ENCODE assay signal across 9 mouse cellular contexts in genomic region chr11:118792163-118792915, GRCm38 (mm10).
A peak's percentile ranks its signal among the peaks of the same experiment; 100 is the strongest.
DNase-seq lines count a peak whose midpoint lies in the region; ATAC-seq and TF ChIP-seq lines count a peak whose summit lies in the region.
"Had no signal": no experiment of that assay in that cellular context is flagged by ENCODE, and none has a peak within 500 bp of the region (broad histone marks: within the 10 kb centered on the region; RNA-seq: fewer than 3 reads in every experiment).

No protein-coding gene starts in this region.

- ATAC-seq in midbrain, embryonic 16.5 days = no peak
- no peak for ATAC-seq in heart, embryonic 11.5 days (replicated peaks; ENCODE audit: insufficient number of reproducible peaks, low FRiP score, low TSS enrichment)

- no peak overlapping the region for H3K4me2 ChIP-seq in midbrain, embryonic 16.5 days (ENCODE audit: low read length)
- no peak overlapping the region for H3K4me2 ChIP-seq in heart, embryonic 11.5 days

- H3K27me3 ChIP-seq in forebrain, embryonic 10.5 days (ENCODE audit: poor library complexity, severe bottlenecking) = no peaks in the 10 kb centered on the region
- H3K27me3 ChIP-seq in midbrain, embryonic 16.5 days (ENCODE audit: control insufficient read depth, insufficient read depth, low read depth, low read length) = no peaks in the 10 kb centered on the region
- H3K27me3 ChIP-seq in heart, embryonic 11.5 days (ENCODE audit: control insufficient read depth, insufficient read depth, low read length) = peaks cover 2% of the 10 kb centered on the region; the same call in 1 of the 2 replicates

- H3K4me1 ChIP-seq in forebrain, embryonic 10.5 days = peaks cover 34% of the 10 kb centered on the region
- H3K4me1 ChIP-seq in midbrain, embryonic 16.5 days (ENCODE audit: control insufficient read depth, insufficient read depth, low read length) = peaks cover 50% of the 10 kb centered on the region
- 0 out of 2 replicates have a peak, but pooled peaks cover 5% of the 10 kb centered on the region for H3K4me1 ChIP-seq in heart, embryonic 11.5 days (ENCODE audit: control insufficient read depth, insufficient read depth, low read length)

- no peaks in the 10 kb centered on the region for H3K36me3 ChIP-seq in forebrain, embryonic 10.5 days (replicated peaks)
- H3K36me3 ChIP-seq in midbrain, embryonic 16.5 days (ENCODE audit: control insufficient read depth, insufficient read depth, low read length) = no peaks in the 10 kb centered on the region
- no peaks in the 10 kb centered on the region for H3K36me3 ChIP-seq in heart, embryonic 11.5 days (ENCODE audit: control insufficient read depth, insufficient read depth, low read length)

- peak; percentile 53 for DNase-seq in brain, embryonic 14.5 days (ENCODE audit: low read depth)
- DNase-seq in forebrain, embryonic 10.5 days (ENCODE audit: extremely low spot score, low spot score) = no peak
- DNase-seq in layer of hippocampus, adult 18-20 months (ENCODE audit: low spot score in 2 of 2) = peak; percentile 82 to 88
- DNase-seq in embryo, embryonic 11 days = no peak
- no peak for DNase-seq in lung, postnatal 10 days
- DNase-seq: kidney, postnatal 14 days; spleen, adult 18-20 months had no signal

- H3K27ac ChIP-seq in forebrain, embryonic 10.5 days = peak overlapping the region; percentile 80
- peak overlapping the region; percentile 95 for H3K27ac ChIP-seq in midbrain, embryonic 16.5 days (ENCODE audit: low read length)
- H3K27ac ChIP-seq in heart, embryonic 11.5 days (ENCODE audit: low read depth, low read length) = no peak overlapping the region

- no peak for TF ChIP-seq POLR2A in brain, embryonic 14.5 days (IDR thresholded peaks at IDR 0.05; ENCODE audit: borderline replicate concordance, extremely low read depth, insufficient read depth, insufficient read length, poor library complexity, severe bottlenecking)

- no peak for TF ChIP-seq CTCF in brain, embryonic 14.5 days (IDR thresholded peaks at IDR 0.05; ENCODE audit: borderline replicate concordance, extremely low read depth, insufficient read depth, insufficient read length)

- H3K4me3 ChIP-seq in forebrain, embryonic 10.5 days = no peak overlapping the region
- no peak overlapping the region for H3K4me3 ChIP-seq in midbrain, embryonic 16.5 days (ENCODE audit: low read depth, low read length)
- H3K4me3 ChIP-seq in heart, embryonic 11.5 days (ENCODE audit: low read depth, low read length) = no peak overlapping the region

- H3K9me3 ChIP-seq in forebrain, embryonic 10.5 days = peaks cover 5% of the 10 kb centered on the region; the same call in 1 of the 2 replicates
- peaks cover 5% of the 10 kb centered on the region for H3K9me3 ChIP-seq in midbrain, embryonic 16.5 days (replicated peaks; ENCODE audit: control insufficient read depth, low read length, poor library complexity, severe bottlenecking)
- no peaks in the 10 kb centered on the region for H3K9me3 ChIP-seq in heart, embryonic 11.5 days (replicated peaks; ENCODE audit: control insufficient read depth, low read length)

- peak overlapping the region; percentile 60 for H3K9ac ChIP-seq in midbrain, embryonic 16.5 days (ENCODE audit: low read depth, low read length)
- H3K9ac ChIP-seq in heart, embryonic 11.5 days (ENCODE audit: low read depth, low read length) = no peak overlapping the region

- WGBS in forebrain, embryonic 10.5 days = 83% methylated on average over 9 of the region's 9 CpGs
- 68% methylated on average over 9 of the region's 9 CpGs for WGBS in midbrain, embryonic 16.5 days
- WGBS in heart, embryonic 11.5 days (ENCODE audit: insufficient replicate concordance) = 76% methylated on average over 9 of the region's 9 CpGs

Comparison
In these comparisons a context has a peak if more than half of its experiments do, and no peak if none do; other contexts are left out.
1. DNase-seq: peak in brain, embryonic 14.5 days (single experiment) and layer of hippocampus, adult 18-20 months (2 of 2); none in forebrain, embryonic 10.5 days (single experiment), embryo, embryonic 11 days (single experiment) and lung, postnatal 10 days (single experiment).